Mouse (Mus musculus): ENCODE results near the gene Exoc4.

- no peak for TF ChIP-seq CTCF (IDR thresholded peaks at IDR 0.05; ENCODE audit: insufficient read depth, low read length)
- TF ChIP-seq POLR2A (IDR thresholded peaks at IDR 0.05; ENCODE audit: borderline replicate concordance, extremely low read depth, low read depth, low read length) = no peak
Observed at GRCm38 (mm10) chr6:33804775-33805174, 555.9 kb downstream of the Exoc4 start.
